Mouse (Mus musculus) common myeloid progenitor, adult 5-6 weeks (primary cell): ENCODE results near the gene Erap1. TPM values are rescaled to one million over a fixed set of nuclear protein-coding genes. Genes with fewer than 3 reads are reported as not detected.
"Not testable (repeated sequence)": the region's sequence is repeated elsewhere in the genome, so short reads cannot be mapped to it uniquely, and the experiment has no call there.

Source experiments
- ATAC-seq: replicated peaks from 2 replicates; pipeline ENCODE4 v1.8.0; 2016; ENCODE audit warnings: low read depth, mild to moderate bottlenecking, moderate TSS enrichment, inconsistent platforms; ENCODE audit not compliant: poor library complexity, severe bottlenecking
- total RNA-seq: library from RNA; stranded (forward); fragments of 200-1000, 187-1606 nt; gene quantifications from 2 replicates; pipeline ENCODE4 v1.2.3, GENCODE M21; 2017

The Erap1 gene
- 126 and 145 TPM in 2 replicates for total RNA-seq

- peak; percentile 70 for ATAC-seq
Observed at GRCm38 (mm10) chr13:74638793-74639711, at the start of gene Erap1. TSS of gene Erap1 (plus strand) at chr13:74639568.

- ATAC-seq, result not testable (repeated sequence)
Observed at GRCm38 (mm10) chr13:74591401-74591821, 48.0 kb upstream of the Erap1 start.

DNA sequence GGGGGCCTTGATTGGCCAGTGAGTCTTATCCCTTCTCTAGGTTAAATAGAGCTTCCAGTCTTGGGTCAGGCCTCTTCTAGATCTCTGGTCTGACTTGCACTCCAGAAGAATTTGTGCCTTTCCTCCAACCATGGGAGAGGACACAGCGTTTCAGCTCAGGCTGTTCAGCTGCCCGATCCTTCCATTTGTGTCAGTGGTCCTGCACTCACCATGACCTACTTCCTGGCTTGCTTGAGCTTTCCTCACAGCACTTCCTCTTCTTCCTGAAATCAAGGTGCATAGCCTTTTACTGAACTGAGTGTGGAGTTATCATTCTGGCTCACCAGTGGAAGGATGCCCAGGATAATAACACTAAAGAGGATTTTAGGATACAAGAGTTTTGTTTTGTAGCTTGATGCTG lies 47.5 kb upstream of the Erap1 start:
- 0 out of 2 replicates have a peak, but pooled peaks have one; percentile 54 for ATAC-seq

- peak; percentile 98 for ATAC-seq
Observed at GRCm38 (mm10) chr13:74597022-74597421, 42.3 kb upstream of the Erap1 start.

- ATAC-seq, result not testable (repeated sequence)
Observed at GRCm38 (mm10) chr13:74601776-74602175, 37.6 kb upstream of the Erap1 start.

DNA sequence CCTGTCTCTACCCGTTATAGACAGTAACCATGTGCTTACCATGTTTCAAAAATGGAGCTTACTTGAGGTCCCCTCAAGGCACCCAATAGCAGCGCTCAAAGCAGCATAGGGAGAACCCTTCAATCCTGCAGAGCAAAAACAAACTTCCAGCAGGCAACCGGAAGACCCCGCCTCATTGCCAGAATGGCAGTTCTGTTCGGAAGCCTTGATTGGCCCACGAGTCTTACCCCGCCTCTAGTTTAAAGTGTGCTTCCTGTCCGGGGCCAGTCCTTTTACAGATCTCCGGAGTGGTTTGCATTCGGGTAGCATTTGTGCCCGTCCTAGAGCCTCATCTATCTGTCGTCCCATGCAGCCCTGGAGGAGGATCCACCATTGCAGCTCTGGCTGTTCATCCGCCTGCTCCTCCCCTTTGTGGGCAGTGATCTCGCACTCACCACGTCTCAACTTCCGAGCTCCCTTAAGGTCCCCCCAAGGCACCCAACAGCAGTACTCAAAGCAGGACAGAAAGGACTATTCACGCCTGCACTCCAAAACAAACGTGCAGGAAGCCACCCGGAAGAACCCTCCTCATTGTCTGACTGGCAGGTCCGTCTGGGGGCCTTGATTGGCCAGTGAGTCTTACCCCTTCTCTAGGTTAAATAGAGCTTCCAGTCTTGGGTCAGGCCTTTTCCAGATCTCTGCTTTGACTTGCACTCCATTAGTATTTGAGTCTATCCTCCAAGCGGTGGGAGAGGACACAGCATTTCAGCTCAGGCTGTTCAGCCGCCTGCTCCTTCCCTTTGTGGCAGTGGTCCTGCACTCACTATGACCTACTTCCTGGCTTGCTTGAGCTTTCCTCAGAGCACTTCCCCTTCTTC lies 22.0 kb upstream of the Erap1 start:
- peak; percentile 97 for ATAC-seq

DNA sequence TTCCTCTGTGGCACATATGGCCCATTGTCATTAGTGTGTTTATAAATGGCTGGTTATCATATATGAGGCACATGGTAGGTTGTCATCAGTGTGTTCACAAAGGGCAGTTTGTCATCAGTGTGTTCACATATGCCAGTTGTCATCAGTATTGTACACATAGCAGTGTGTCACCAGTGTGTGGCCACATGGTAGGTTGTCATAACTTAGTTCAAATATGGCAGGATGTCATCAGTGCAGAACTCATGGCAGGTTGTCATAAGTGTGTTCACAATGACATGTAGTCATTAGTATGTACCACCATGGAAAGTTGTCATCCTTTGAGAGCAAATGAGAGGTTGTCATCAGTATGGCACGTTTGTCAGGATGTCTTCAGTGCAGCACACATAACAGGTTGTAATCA lies 7.0 kb upstream of the Erap1 start:
- ATAC-seq, result no peak

DNA sequence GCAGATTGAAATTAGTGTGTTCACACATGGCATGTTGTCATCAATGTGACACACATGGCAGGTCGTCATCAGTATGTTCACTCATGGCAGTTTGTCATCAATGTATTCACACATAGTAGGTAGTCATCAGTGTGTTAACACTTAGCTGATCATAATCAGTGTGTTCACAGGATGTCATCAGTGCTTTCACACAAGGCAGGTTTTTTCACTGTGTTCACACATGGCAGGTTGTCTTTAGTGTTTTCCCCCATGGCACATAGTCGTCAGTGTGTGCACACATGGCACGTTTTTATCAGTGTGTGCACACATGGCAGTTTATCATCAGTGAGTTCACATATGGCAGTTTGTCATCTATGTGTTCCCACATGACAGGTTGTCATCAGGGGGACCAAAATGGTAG lies 6.5 kb upstream of the Erap1 start:
- ATAC-seq, result no peak

- ATAC-seq, result peak; percentile 87
Observed at GRCm38 (mm10) chr13:74639712-74640522, 549 bp downstream of the Erap1 start.

GRCm38 (mm10) chr13:74640523-74640920 lies 1.2 kb downstream of the Erap1 start:
- not testable (repeated sequence) for ATAC-seq

DNA sequence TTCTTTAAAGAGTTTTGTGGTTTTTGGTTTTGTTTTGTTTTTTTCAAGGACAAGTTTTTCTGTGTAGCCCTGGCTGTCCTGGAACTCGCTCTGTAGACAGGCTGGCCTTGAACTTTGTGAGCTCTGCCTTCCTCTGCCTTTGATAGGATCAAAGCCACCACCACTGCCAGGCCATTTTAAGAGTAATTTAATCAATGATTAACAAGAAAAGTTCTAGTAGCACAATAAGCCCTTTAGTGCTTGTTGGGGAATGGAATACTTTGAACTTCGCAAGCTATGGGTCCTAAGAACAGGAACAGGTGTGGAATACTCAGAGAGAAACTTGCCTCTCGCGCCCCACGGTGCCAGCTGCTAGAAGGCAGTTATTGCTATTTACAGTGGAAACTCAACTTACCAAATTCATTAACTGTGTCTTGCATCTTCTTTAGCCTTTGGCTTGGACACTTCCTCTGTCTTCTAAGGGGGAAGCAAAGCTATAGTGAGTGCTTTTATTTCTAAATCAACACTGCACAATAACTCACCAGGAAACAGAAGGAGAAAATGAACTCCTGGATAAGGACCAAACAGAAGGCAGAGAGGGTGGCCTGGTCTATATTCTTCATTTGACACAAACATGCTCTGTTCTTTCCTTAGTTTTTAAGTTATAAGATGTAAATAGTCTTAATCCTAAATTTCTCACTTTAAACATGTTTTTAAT lies 56.3 kb downstream of the Erap1 start:
- ATAC-seq, result no peak

- no peak for ATAC-seq
Observed at GRCm38 (mm10) chr13:74696225-74696624, 56.9 kb downstream of the Erap1 start.

- no peak for ATAC-seq
Observed at GRCm38 (mm10) chr13:74719002-74719401, 79.6 kb downstream of the Erap1 start.

DNA sequence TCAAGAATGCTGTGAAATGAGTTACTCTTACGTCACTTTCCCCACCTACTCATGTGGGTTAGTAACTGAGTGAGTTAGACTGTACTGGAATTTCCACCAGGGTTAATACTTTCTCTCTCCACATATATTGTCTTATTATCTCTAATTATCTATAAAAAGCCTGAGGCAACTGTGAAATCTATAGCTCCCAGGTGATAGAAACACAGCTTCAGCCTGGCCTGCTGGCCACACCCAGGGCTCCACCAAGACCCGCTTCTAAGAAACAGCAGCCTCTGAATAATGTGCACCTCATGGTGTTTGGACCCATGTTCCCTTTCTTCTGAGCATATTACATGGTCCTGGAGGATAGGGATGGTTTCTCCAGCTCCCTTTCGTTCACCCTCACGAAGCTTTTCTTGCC lies 94.4 kb downstream of the Erap1 start:
- ATAC-seq, result no peak

DNA sequence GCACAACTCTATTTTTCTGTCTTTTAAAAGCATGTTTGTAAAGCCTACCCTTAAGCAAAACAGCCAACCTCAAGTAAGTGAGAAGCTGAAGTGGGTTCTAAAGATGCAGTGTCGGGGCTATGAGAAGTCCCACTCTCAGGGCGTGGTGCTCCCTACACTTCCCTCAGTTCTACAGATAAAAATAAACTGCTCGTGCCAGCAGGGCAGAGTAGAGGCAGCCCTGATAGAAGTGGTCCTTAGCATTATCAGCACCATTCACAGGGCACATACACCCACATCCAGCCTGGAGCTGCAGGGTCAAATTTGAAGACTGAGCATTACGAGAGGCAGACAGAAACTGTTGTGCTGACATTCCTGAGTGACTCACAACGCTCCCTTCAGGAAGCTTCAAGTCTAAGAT lies 96.5 kb downstream of the Erap1 start:
- peak; percentile 65; the same call in 1 of the 2 replicates for ATAC-seq

DNA sequence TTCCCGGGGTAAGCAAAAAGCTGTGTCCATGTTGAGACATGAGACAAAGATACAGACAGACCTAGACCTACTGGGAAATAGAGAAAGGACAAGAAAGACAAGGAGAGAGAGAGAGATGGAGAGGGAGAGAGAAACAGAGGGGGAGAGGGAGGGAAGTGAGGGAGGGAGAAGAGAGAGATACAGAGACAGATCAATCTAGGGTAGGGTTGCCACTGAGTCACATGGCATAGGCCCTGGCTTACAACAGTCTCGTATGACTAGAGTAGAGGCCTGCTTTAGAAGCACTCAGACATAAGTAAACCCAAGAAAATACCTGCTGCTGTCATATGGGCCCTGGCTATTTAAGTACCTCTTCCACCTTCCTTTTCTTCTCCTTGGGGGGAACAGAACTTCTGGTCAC lies 97.0 kb downstream of the Erap1 start:
- no peak for ATAC-seq
